Mouse (Mus musculus): ENCODE measurements at regions not wholly inside any gene's neighbourhood (a gene's known extent, or its start where the extent isn't known, plus 50 kb on each side); places are given as distances from the start of the nearest gene placed in this dataset.

GRCm38 (mm10) chr3:37846191-37847003 is 122.1 kb upstream of the Gm5148 start:
- ATAC-seq (ENCODE audit: borderline replicate concordance, extremely low read depth, low FRiP score, low TSS enrichment): peak; percentile 64; the same call in 1 of the 2 replicates
- Histone ChIP-seq H3K4me3 (no peak overlapping the region), H3K4me2 (no peak overlapping the region), H3K9me3 (no peaks in the 10 kb centered on the region), H3K27me3 (no peaks in the 10 kb centered on the region), H3K9ac (no peak overlapping the region), H3K27ac (no peak overlapping the region), H3K4me1 (peaks cover 7% of the 10 kb centered on the region; the same call in 1 of the 2 replicates), H3K36me3 (no peaks in the 10 kb centered on the region)
- WGBS: 51% methylated on average over 3 of the region's 3 CpGs

- peaks cover 7% of the 10 kb centered on the region; the same call in 1 of the 2 replicates for H3K4me1 ChIP-seq
- WGBS: 73% methylated on average over 11 of the region's 11 CpGs
- no peak overlapping the region for H3K4me2 ChIP-seq
- no peak overlapping the region for H3K27ac ChIP-seq
- H3K9me3 ChIP-seq: no peaks in the 10 kb centered on the region
- no peak for ATAC-seq (ENCODE audit: borderline replicate concordance, extremely low read depth, low FRiP score, low TSS enrichment)
- no peaks in the 10 kb centered on the region for H3K36me3 ChIP-seq
- no peaks in the 10 kb centered on the region for H3K27me3 ChIP-seq
- H3K9ac ChIP-seq: no peak overlapping the region
- H3K4me3 ChIP-seq: no peak overlapping the region
Measured at GRCm38 (mm10) chr3:37845313-37846023, 121.2 kb upstream of the Gm5148 start.

- ATAC-seq (ENCODE audit: borderline replicate concordance, extremely low read depth, low FRiP score, low TSS enrichment): no peak
- no peak overlapping the region for H3K9ac ChIP-seq
- no peak overlapping the region for H3K4me2 ChIP-seq
- H3K4me3 ChIP-seq: no peak overlapping the region
- H3K9me3 ChIP-seq: no peaks in the 10 kb centered on the region
- no peaks in the 10 kb centered on the region for H3K36me3 ChIP-seq
- 67% methylated on average over 8 of the region's 8 CpGs for WGBS
- peaks cover 7% of the 10 kb centered on the region; the same call in 1 of the 2 replicates for H3K4me1 ChIP-seq
- no peaks in the 10 kb centered on the region for H3K27me3 ChIP-seq
- no peak overlapping the region for H3K27ac ChIP-seq
Measured at GRCm38 (mm10) chr3:37844731-37845312, 120.5 kb upstream of the Gm5148 start.

GRCm38 (mm10) chr3:37842289-37842688 is 118.0 kb upstream of the Gm5148 start:
- no peaks in the 10 kb centered on the region for H3K9me3 ChIP-seq
- 59% methylated on average over 7 of the region's 7 CpGs for WGBS
- H3K4me3 ChIP-seq: no peak overlapping the region
- no peaks in the 10 kb centered on the region for H3K36me3 ChIP-seq
- H3K4me2 ChIP-seq: no peak overlapping the region
- H3K9ac ChIP-seq: no peak overlapping the region
- no peak overlapping the region for H3K27ac ChIP-seq
- peaks cover 7% of the 10 kb centered on the region; the same call in 1 of the 2 replicates for H3K4me1 ChIP-seq
- no peak for ATAC-seq (ENCODE audit: borderline replicate concordance, extremely low read depth, low FRiP score, low TSS enrichment)
- H3K27me3 ChIP-seq: no peaks in the 10 kb centered on the region

GRCm38 (mm10) chr3:37838896-37839295 is 114.6 kb upstream of the Gm5148 start:
- Histone ChIP-seq H3K4me3 (no peak overlapping the region), H3K36me3 (no peaks in the 10 kb centered on the region), H3K27me3 (no peaks in the 10 kb centered on the region), H3K4me2 (no peak overlapping the region), H3K9me3 (no peaks in the 10 kb centered on the region), H3K27ac (no peak overlapping the region), H3K4me1 (peaks cover 9% of the 10 kb centered on the region; the same call in 1 of the 2 replicates), H3K9ac (no peak overlapping the region)
- WGBS: 66% methylated on average over 11 of the region's 11 CpGs
- ATAC-seq (ENCODE audit: borderline replicate concordance, extremely low read depth, low FRiP score, low TSS enrichment): no peak

- Histone ChIP-seq H3K36me3 (no peaks in the 10 kb centered on the region), H3K4me1 (peaks cover 9% of the 10 kb centered on the region; the same call in 1 of the 2 replicates), H3K9me3 (no peaks in the 10 kb centered on the region), H3K4me2 (no peak overlapping the region), H3K27ac (no peak overlapping the region), H3K4me3 (no peak overlapping the region), H3K27me3 (no peaks in the 10 kb centered on the region), H3K9ac (no peak overlapping the region)
- ATAC-seq (ENCODE audit: borderline replicate concordance, extremely low read depth, low FRiP score, low TSS enrichment): no peak
- WGBS: 55% methylated on average over 5 of the region's 5 CpGs
Measured at GRCm38 (mm10) chr3:37836749-37837148, 112.5 kb upstream of the Gm5148 start.

GRCm38 (mm10) chr3:37835687-37836086 is 111.4 kb upstream of the Gm5148 start:
- Histone ChIP-seq H3K4me1 (peaks cover 9% of the 10 kb centered on the region; the same call in 1 of the 2 replicates), H3K27me3 (no peaks in the 10 kb centered on the region), H3K9me3 (no peaks in the 10 kb centered on the region), H3K9ac (no peak overlapping the region), H3K36me3 (no peaks in the 10 kb centered on the region), H3K27ac (no peak overlapping the region), H3K4me2 (no peak overlapping the region), H3K4me3 (no peak overlapping the region)
- ATAC-seq (ENCODE audit: borderline replicate concordance, extremely low read depth, low FRiP score, low TSS enrichment): no peak
- WGBS: 73% methylated on average over 2 of the region's 2 CpGs

- ATAC-seq (ENCODE audit: borderline replicate concordance, extremely low read depth, low FRiP score, low TSS enrichment): no peak
- Histone ChIP-seq H3K9ac (no peak overlapping the region), H3K36me3 (no peaks in the 10 kb centered on the region), H3K9me3 (no peaks in the 10 kb centered on the region), H3K4me1 (peaks cover 14% of the 10 kb centered on the region), H3K27me3 (no peaks in the 10 kb centered on the region), H3K27ac (0 out of 2 replicates have a peak overlapping the region, but pooled peaks have one; percentile 25), H3K4me3 (no peak overlapping the region), H3K4me2 (no peak overlapping the region)
- WGBS: 72% methylated on average over 5 of the region's 5 CpGs
Measured at GRCm38 (mm10) chr3:37835135-37835534, 110.8 kb upstream of the Gm5148 start.

GRCm38 (mm10) chr3:37834626-37835025 is 110.3 kb upstream of the Gm5148 start:
- 19% methylated on average over 3 of the region's 3 CpGs for WGBS
- no peaks in the 10 kb centered on the region for H3K36me3 ChIP-seq
- no peaks in the 10 kb centered on the region for H3K27me3 ChIP-seq
- H3K4me1 ChIP-seq: peaks cover 16% of the 10 kb centered on the region
- ATAC-seq (ENCODE audit: borderline replicate concordance, extremely low read depth, low FRiP score, low TSS enrichment): no peak
- H3K27ac ChIP-seq: peak overlapping the region; percentile 31; the same call in 1 of the 2 replicates
- no peak overlapping the region for H3K4me2 ChIP-seq
- no peak overlapping the region for H3K9ac ChIP-seq
- H3K9me3 ChIP-seq: no peaks in the 10 kb centered on the region
- no peak overlapping the region for H3K4me3 ChIP-seq

- Histone ChIP-seq H3K4me3 (no peak overlapping the region), H3K36me3 (no peaks in the 10 kb centered on the region), H3K9ac (no peak overlapping the region), H3K4me1 (peaks cover 16% of the 10 kb centered on the region), H3K4me2 (no peak overlapping the region), H3K27me3 (no peaks in the 10 kb centered on the region), H3K9me3 (no peaks in the 10 kb centered on the region), H3K27ac (no peak overlapping the region)
- ATAC-seq (ENCODE audit: borderline replicate concordance, extremely low read depth, low FRiP score, low TSS enrichment): no peak
- WGBS: 82% methylated on average over 4 of the region's 4 CpGs
Measured at GRCm38 (mm10) chr3:37833387-37833786, 109.1 kb upstream of the Gm5148 start.

- Histone ChIP-seq H3K27me3 (no peaks in the 10 kb centered on the region), H3K36me3 (no peaks in the 10 kb centered on the region), H3K4me2 (no peak overlapping the region), H3K4me3 (no peak overlapping the region), H3K27ac (no peak overlapping the region), H3K9me3 (no peaks in the 10 kb centered on the region), H3K4me1 (peaks cover 7% of the 10 kb centered on the region; the same call in 1 of the 2 replicates), H3K9ac (no peak overlapping the region)
- 46% methylated on average over 1 of the region's 1 CpGs for WGBS
- ATAC-seq (ENCODE audit: borderline replicate concordance, extremely low read depth, low FRiP score, low TSS enrichment): no peak
Measured at GRCm38 (mm10) chr3:37827546-37827945, 103.3 kb upstream of the Gm5148 start.

GRCm38 (mm10) chr3:37825602-37826001 is 101.3 kb upstream of the Gm5148 start:
- Histone ChIP-seq H3K9ac (no peak overlapping the region), H3K9me3 (no peaks in the 10 kb centered on the region), H3K27ac (no peak overlapping the region), H3K4me1 (peaks cover 7% of the 10 kb centered on the region; the same call in 1 of the 2 replicates), H3K36me3 (no peaks in the 10 kb centered on the region), H3K4me3 (no peak overlapping the region), H3K27me3 (no peaks in the 10 kb centered on the region), H3K4me2 (no peak overlapping the region)
- WGBS: 90% methylated on average over 4 of the region's 4 CpGs
- no peak for ATAC-seq (ENCODE audit: borderline replicate concordance, extremely low read depth, low FRiP score, low TSS enrichment)

All from lung, embryonic 15.5 days (tissue).